Mouse (Mus musculus): ENCODE measurements around the gene Tmigd1. TPM values are rescaled to one million over a fixed set of nuclear protein-coding genes. Genes with fewer than 3 reads are reported as not detected.
"Not testable (repeated sequence)": the region's sequence is repeated elsewhere in the genome, so short reads cannot be mapped to it uniquely, and the experiment has no call there.

Gene Tmigd1
- total RNA-seq, 2 experiments from 2014 or later: 0.80 to 0.84 TPM

DNA sequence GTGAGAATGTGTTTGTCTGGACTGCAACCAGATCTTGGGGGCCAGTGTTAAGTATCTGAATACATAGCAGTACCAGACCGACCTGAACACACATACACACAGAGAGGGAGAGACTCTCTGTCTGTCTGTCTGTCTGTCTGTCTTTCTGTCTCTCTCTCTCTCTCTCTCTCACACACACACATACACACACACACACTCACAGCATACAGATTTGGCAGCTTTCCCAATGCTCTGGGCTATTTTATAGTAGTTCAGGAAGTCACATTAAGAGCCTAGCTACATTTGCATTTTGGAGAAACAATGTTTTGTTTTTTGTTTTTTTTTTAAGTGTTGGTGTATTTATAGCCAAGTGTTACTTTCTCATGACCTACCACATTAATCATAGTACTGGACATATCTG lies 4.8 kb upstream of the Tmigd1 start:
- intact Hi-C loops (cut with DNase I): loop anchor here (5.0 kb wide), 1 partner anchor 220 kb away; the partner anchor contains the start of gene Trarg1
- DNase-seq: no peak

DNA sequence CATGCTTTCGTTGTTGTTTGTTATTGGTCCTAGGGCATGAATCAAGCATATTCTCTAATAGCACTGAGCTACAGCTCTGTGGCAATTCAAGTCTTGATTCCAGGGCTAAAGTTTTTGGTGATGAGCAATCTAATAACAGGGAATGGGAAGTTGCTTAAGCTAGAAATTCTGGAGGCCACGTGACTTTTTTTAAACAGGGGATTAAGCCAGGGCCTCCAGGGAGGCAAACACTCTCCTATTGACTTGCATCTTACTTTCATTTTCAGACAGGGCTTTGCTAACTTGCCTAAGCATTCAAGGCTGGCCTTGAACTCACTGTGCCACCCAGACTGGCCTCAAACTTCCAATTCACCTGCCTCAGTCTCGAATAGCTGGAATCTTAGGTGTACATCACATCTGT lies 4.1 kb upstream of the Tmigd1 start:
- intact Hi-C loops (cut with DNase I): loop anchor here (5.0 kb wide), 1 partner anchor 221 kb away; the partner anchor contains the start of gene Trarg1
- no peak for DNase-seq

DNA sequence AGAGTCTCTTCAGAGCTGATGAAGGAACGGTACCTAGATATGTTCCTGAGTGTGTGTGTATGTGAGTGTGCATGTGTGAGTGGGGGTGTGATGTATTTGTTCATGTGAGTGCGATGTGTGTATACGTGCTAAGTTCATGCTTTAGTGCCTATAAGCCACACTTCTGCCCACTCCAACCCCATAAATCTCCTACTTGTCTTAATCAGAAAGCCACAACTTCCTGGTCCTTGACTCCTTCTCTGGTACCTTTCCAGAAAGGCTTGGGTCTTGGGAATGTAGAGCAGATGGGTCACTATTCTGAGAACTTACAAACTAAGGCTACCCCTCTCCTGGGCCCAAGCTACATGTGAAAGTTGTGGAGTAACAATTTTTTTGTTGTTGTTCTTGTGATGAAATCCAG lies 3.2 kb upstream of the Tmigd1 start:
- intact Hi-C loops (cut with DNase I): loop anchor here (5.0 kb wide), 1 partner anchor 221 kb away; the partner anchor contains the start of gene Trarg1
- no peak for DNase-seq

DNA sequence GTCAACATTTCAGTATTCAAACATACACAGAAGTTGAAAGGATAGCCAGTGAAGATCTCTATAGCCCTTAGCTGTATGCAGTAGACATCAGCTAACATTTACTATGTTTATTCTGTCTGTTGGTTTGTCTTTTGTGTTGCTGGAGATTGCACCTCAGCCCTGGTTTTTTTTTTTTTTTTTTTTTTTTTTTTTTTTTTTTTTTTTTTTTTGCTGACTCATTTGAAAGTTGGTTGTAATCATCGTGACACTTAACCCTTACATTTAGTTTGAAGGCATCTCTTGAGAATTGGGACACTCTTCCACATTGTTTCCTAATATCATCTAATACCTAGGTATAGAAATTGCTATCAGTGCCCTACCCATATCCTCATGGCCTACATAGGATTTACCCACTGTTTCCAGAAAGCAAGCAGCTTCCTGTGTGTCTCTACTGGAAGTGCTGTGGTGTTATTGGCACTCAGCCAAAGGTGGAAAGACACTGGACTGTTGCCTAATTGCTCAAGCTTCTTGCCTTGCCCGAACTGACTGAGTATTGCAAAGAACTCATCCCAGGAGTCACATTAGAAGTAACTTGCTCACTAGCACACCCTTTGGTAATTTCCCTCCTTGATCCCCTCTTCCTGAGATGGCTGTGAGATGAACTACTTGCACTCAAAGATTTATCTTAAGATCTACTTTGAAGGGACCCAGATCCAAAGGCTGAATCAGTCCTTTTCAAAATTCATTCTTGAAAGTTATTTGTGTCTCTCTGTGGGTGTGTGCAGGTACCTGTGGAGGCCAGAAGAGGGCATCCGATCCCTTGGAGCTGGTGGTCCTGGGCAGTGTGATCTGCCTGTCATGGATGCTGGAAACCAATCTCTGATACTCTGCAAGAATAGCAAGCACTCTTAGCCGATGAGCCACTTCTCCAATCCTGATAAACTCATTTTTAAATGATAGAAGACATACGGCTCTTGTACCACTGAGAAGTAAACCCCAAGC lies 1.9 kb upstream of the Tmigd1 start:
- intact Hi-C loops (cut with DNase I): loop anchor here (5.0 kb wide), 2 partner anchors 42 to 223 kb away; partner anchors contain the start of gene Trarg1
- DNase-seq: peak in 1 of 2 experiments; percentile 40

DNA sequence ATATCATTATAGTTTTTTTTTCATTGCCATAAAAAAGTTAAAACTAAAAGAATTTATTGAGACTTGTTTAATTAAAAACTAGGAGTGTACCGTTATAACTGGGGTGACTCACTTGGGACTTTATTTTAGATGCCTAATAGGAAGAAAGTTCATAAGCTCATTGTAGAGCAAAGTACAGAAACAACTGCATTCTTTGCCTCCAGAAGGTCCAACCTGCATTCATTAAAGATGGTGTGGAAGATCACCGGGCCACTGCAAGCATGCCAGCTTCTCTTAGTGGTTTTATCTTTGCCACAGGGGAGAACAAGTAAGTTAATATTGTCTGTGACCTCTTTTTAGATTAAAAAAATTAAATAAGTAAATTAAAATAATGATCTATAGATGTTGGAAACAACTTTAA lies 2.4 kb downstream of the Tmigd1 start:
- DNase-seq: no peak
- intact Hi-C loops (cut with DNase I): loop anchor here (5.0 kb wide), 1 partner anchor 38 kb away; no protein-coding TSS in a partner anchor

DNA sequence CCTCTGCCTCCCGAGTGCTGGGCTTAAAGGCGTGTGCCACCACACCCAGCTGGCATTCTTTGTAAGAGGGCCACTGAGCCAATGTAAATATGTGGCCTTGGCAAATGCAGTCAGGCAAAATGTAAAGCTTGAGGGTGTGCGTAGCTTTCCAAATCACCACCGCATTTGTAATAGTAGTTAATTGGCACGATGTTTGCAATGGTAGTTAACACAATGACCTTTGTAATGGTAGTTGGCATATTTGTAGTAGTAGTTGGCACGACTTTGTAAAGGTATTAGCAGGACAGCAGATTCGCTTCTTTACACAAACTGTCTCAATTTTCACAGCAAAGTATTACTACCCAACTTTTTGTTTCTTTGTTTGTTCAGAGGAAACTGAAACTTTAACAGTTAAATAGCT lies 6.7 kb downstream of the Tmigd1 start:
- no peak for DNase-seq
- intact Hi-C loops (cut with DNase I): no loop called here

DNA sequence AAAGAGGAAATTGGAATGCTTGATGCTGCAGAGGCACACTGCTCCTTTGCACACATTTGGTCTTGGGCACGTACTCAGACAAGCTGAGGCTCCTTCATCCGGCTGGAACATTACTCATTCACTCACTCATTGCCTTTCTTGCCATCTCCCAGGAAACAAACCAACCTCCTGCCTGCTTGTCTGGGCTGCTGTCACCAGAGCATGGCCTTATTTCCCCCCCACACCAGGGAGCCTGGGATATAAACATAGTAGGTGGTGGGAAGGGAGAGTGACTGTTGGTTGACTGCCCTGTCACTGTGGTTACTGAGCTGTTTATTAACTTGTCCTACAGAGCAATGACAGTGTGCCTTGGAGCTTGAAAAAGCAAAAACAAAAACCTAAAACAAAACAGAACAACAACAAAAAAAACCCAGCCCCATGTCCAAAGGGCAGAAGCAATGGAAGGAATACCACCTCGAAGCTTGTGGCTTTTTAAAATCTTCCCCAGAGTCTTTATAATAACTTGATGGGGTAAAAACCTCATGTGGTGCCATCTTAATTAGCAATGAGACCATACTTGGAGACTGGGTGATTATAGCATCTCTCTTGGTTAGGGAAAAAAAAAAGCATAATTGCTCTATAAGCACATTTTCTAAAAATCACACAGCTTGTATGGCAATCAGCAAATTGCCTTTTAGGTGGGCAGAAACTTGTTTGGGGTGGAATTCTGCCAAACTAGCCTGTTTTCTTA lies 9.5 kb downstream of the Tmigd1 start:
- intact Hi-C loops (cut with DNase I): no loop called here
- no peak for DNase-seq

DNA sequence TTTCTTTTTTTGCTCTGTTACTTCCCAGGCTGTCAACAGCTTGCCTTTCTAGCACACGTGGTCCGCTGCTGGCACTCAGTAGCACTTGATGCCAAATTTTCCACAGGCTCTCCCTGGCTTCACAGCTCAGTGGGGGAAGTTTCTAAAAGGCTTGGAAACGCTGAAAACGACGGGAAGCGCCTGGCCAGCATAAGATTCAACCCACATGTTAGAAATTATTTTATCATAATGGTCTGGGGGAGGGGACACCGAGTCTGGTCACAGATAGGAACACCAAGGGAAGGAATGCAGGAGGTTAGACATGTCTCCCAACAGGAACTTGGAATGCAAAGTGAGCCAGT lies 10.1 kb downstream of the Tmigd1 start:
- intact Hi-C loops (cut with DNase I): no loop called here
- DNase-seq: no peak

DNA sequence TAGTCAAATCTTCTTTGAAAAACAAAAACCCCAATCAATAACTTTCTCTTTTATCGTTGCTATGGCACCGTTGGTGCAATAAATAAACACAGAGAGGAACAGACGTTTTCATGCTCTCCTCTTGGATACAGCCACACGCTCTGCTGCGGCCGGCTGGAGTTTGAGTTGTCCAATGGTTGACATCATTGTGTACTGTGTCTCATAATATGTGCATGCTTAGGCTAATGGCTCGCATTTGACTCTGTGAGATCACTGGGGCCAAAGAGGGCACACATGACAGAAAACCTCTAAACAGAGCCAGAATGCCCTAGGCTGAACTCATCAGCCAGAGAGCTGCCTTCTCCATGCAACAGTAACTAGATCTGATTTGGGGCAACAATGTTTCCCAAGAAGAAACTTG lies 12.4 kb downstream of the Tmigd1 start:
- no peak for DNase-seq
- intact Hi-C loops (cut with DNase I): no loop called here

DNA sequence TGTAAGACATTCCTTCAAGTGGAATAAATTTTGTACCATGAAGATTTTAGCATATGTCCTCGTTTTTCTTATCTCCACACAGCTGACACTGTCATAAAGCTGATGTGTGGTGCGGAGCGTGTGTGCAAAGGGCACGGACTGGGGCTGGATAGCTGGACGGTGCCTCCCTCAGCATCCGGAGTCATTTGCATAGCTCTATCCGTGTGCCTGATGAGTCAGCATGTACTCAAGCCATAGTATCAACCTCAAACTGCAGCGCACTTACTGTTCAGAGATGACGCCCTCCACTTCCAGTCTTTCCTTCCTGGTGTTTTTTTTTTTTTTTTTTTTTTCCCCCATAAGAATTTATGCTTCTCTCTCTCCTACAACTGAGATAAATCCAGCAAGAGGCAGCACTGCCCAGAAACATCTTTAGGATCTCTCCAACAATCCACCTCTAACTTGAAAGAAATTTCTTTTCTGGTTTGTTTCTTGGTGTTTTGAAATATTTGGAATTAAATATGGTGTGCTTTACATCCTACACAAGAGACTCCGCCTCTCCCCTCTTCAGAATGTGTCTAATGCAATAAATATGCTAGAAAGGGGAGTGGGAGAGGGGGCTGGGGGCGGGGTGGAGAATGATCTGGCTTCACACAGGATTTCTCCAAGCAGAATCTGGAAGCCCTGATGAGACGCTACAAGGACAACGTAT lies 14.7 kb downstream of the Tmigd1 start:
- DNase-seq: no peak
- intact Hi-C loops (cut with DNase I): no loop called here

DNA sequence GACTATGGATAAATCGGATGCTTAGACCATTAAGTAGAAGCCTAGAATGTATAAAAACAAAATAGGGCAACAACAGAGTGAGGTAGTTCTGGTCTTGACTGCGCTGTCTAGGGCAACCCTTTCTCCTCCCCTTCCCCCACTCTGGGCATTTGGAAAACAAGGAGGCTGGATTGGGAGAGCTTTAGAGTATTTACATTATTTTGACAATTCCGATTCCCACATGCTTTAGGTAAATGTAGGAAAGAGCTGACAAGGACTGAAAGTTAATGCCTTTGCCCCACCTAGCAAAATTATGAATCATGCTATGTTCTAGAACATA lies 15.2 kb downstream of the Tmigd1 start:
- no peak for DNase-seq
- intact Hi-C loops (cut with DNase I): no loop called here

DNA sequence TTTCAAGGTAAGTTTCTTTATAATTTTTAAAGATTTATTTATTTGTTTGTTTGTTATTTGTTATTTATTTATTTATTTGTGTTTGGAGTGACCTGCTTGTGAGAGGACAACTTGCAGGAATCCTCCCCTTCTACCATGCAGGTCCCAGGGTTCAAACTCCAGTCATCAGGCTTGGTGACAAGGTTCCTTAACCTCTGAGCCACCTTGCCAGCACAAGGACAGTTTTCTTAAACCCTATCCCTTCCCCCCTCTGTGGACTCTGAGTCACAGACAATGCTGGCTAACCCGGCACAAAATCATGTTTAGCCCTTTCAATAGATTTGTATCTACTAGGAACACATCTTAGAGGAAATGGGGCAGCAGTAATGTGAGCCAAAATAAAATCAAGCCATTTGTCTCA lies 18.6 kb downstream of the Tmigd1 start:
- DNase-seq: no peak
- intact Hi-C loops (cut with DNase I): no loop called here

DNA sequence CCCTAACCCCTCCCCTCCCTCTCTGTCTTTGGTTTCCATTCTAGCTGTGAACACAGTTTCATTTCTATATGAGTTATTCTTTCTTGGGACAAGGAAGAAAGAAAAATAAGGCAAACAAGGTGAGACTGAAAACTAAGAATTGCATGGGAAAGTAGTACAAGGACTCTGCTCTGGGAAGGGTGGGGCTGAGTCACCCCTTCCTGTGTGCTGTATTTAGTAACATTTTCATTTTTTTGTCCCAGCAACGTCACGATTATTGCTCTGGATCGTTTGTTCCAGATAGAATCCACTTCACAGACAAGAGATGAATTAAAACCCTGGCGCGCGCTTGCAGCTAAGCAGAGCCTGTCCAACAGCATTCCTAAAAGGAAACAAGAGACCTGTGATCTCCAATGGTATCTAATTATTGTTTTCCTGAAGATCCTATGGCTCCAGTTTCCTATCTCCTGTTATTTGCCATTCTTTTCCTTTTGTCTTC lies 22.8 kb downstream of the Tmigd1 start, which contains the start of gene Blmh:
TSS of gene Blmh (plus strand) at position 51 of the 478 bp plus-strand sequence.
- intact Hi-C loops (cut with DNase I): no loop called here
- DNase-seq: no peak

DNA sequence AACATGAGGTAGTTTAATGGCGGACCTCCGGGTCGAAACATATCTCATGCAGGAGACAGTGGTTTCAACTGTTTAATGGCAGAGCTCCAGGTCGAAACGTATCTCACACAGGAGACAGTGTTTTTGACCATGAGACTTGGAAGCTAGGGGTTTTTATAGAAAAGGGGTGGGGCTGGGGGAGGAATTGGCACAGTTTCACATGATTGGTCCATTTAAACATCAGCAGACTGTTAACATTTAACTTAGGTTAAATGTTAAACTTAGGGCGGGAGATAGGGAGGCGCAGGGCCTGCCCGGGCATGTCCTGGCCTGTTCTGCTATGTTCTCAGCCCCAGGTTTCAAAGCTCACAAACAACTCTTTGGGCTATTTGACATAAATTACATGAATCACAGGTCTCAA lies 26.6 kb downstream of the Tmigd1 start:
- DNase-seq; intact Hi-C loops (cut with DNase I): not testable (repeated sequence)

DNA sequence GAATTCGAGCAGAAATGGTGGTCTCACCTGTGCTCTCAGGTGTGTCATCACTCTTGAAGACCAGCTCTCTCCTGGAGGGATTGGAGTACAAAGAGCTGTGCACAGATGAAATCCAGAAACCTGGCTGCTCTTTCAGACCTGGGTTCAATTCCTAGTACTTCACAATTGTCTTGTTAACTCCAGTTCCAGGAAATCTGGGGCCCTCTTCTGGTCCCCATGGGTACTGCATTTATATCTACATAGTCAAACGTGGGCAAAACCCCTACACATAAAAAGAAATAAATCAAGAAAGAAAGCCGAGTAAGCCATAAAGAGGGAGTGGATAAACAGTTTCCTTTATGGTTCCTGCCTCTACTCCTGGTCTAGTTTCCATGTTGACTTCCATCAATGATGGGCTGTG lies 31.2 kb downstream of the Tmigd1 start:
- intact Hi-C loops (cut with DNase I): no loop called here

DNA sequence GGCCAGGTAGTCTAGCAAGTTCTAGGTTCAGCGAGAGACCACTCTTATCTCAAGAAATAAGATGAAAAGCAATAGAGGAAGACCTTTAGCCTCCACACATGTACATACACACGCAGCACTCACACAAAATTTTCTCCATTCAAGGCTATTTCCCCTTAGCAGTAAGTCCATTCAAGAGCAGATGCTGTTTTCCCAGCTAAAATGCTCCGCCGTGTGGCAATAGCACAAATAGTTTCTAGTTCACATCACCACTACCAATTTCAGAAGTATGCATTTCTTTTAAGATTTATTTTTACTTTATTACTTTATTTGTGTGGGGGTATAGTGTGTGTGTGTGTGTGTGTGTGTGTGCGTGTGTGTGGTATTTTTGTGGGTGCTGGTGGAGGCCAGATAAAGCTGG lies 34.6 kb downstream of the Tmigd1 start:
- no peak for DNase-seq
- intact Hi-C loops (cut with DNase I): no loop called here

More for the DNA sequence above, 31.2 kb downstream of the Tmigd1 start:
- no peak for DNase-seq

DNA sequence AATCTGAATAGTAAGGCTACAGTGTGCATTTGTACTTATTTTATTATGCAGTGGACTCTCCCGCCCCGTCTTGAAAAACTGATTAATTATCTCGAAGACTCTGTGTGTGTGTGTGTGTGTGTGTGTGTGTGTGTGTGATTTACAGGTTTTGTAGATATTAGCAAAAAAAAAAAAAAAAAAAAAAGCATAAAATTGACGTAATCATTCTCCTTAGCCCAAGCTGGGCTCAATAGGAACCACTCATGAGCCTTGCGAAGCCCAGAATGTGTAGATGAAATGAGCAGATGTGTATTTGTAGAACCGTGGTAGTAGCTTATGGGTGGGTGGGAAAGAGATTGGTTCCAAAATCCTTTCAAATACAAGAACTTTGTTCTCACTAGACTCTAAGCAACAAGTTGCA lies 42.9 kb downstream of the Tmigd1 start:
- intact Hi-C loops (cut with DNase I): loop anchor here (5.0 kb wide), 2 partner anchors 43 to 138 kb away; partner anchors contain the start of gene Tmigd1
- DNase-seq: no peak

DNA sequence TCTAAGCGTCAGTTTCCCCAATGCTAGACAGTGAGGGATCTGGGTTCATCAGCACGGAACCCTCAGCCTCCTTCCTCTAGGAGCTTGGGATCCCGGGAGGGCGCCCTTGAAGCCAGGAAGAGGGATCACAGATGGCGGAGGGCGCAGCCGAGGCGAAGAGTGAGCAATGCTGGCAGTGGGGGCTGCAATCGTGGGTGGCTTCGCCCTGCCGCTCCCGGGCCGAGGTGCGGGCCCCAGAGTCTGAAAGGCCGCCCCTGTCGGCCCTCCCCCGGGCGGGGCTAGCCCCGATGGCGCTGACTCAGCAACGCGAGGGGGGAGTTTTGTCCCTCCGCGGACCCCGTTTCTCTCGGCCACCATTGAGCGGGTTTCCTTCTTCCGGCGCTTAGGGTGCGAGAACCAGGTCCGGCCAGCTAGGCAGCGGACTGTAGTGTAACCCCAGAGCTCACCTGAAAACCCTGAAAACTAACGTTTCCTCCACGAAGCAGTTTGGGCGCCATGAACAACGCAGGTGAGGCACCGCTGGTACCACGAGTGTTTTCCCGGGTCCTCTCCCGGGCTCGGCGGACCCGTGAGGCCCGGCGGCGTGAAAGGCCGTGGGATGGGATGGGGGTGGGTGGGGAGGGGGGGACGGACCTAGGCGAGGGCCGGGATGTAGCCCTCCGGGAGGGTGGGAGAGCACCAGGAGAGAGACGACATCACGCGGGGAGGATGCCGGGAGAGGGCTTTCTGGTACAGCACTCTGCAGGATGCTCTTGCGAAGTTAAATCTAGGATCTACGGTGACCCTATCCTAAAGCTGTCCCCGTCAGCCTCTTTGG lies 43.6 kb downstream of the Tmigd1 start:
- peak; percentile 95 to 97 for DNase-seq
- intact Hi-C loops (cut with DNase I): loop anchor here (5.0 kb wide), 1 partner anchor 138 kb away; no protein-coding TSS in a partner anchor

DNA sequence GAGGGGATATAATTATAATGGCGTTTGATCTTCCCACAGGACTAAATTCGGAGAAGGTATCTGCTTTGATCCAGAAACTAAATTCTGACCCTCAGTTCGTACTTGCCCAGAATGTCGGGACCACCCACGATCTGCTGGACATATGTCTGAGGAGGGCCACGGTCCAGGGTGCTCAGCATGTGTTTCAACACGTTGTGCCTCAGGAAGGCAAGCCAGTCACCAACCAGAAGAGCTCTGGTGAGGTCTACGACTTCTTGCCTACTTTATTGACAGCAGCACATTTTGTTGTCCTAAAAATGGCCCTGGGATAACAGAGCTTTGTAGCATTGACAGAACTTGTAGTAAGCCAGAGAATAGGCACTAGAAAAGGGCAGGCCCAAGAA lies 44.2 kb downstream of the Tmigd1 start:
- no peak for DNase-seq
- intact Hi-C loops (cut with DNase I): loop anchor here (5.0 kb wide), 1 partner anchor 139 kb away; no protein-coding TSS in a partner anchor

DNA sequence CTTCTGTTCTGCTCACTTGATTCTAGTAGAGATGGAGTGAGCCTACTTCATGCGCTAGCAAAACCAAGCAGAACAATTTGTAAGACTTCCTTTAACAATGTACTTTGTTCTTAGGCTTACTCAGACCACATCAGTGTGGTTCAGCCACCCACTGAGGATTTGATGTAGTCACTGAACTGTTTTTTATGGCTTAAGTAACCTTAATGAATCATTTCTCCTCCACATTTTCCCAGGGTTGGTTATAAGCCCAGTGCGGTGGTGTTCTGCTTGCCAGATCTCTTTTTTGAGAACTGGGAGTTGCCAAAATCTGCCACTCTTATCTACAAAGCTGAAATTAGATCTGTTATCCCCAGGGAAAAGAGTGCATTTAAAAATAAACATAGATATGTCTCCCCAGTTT lies 51.6 kb downstream of the Tmigd1 start:
- no peak for DNase-seq
- intact Hi-C loops (cut with DNase I): no loop called here
